Mouse (Mus musculus) forebrain, postnatal 0 days (tissue): ENCODE measurements around the gene Myo1d. TPM values are rescaled to one million over a fixed set of nuclear protein-coding genes. Genes with fewer than 3 reads are reported as not detected.

ENCODE experiments used
- ATAC-seq: fragments of 200-750 bp; cut with Nextera tagmentation; 2 replicates; pipeline ENCODE4 v1.8.0; 2017; ENCODE audit warnings: mild to moderate bottlenecking, moderate library complexity
- DNase-seq: peaks from one replicate; pipeline ENCODE4 v3.0.0-alpha.2; 2015
- H3K27ac ChIP-seq: fragments of 300-500 bp; sonication (generic); 2 replicates; pipeline ENCODE4 v1.5.1; 2014; ENCODE audit warnings: low read depth, mild to moderate bottlenecking, antibody characterized with exemption, low read length, moderate library complexity, mixed read lengths
- H3K27me3 ChIP-seq: fragments of 300-500 bp; sonication (generic); 2 replicates; pipeline ENCODE4 v1.6.1; 2014; ENCODE audit warnings: mild to moderate bottlenecking, low read length, mixed read lengths; ENCODE audit not compliant: insufficient read depth
- H3K36me3 ChIP-seq: fragments of 300-500 bp; sonication (generic); 2 replicates; pipeline ENCODE4 v1.6.1; 2014; ENCODE audit warnings: mild to moderate bottlenecking, moderate library complexity; ENCODE audit not compliant: insufficient read depth
- H3K4me1 ChIP-seq: fragments of 300-500 bp; sonication (generic); 2 replicates; pipeline ENCODE4 v1.6.1; 2014; ENCODE audit warnings: antibody characterized with exemption; ENCODE audit not compliant: insufficient read depth
- H3K4me2 ChIP-seq: fragments of 300-500 bp; sonication (generic); 2 replicates; pipeline ENCODE4 v1.6.1; 2014; ENCODE audit warnings: low read depth, mild to moderate bottlenecking, moderate library complexity
- H3K4me3 ChIP-seq: fragments of 300-500 bp; sonication (generic); 2 replicates; pipeline ENCODE4 v1.5.1; 2014; ENCODE audit warnings: low read depth, low read length, mixed read lengths
- H3K9ac ChIP-seq: fragments of 300-500 bp; sonication (generic); 2 replicates; pipeline ENCODE4 v1.6.1; 2014; ENCODE audit warnings: mild to moderate bottlenecking
- H3K9me3 ChIP-seq: fragments of 300-500 bp; sonication (generic); 2 replicates; pipeline ENCODE4 v1.6.1; 2016; ENCODE audit warnings: low read length
- CTCF ChIP-seq: sonication (generic); IDR thresholded peaks from 2 replicates; pipeline ENCODE4 v1.5.1; 2016; ENCODE audit warnings: antibody characterized with exemption, control low read depth, low read depth
- WGBS: fragments of 180-500 bp; shearing (Covaris S2); extraction: QIAGEN DNeasy Blood & Tissue Kit; methylation state at CpG from one replicate; pipeline ENCODE4 v1.1.7; 2014; 5-methylcytosine and 5-hydroxymethylcytosine counted together
- polyA plus RNA-seq: library from polyadenylated mRNA; unstranded; fragments of >200 nt; fragmentation: Nextera tagmentation; extraction: Ambion mirVana; gene quantifications from 2 replicates; pipeline ENCODE4 v1.2.1, GENCODE M21; 2015
- total RNA-seq: library from RNA; depleted of rRNA; stranded (reverse); fragments of >200 nt; gene quantifications from 2 replicates; pipeline ENCODE4 v1.2.3, GENCODE M21; 2014

The Myo1d gene
- total and polyA plus RNA-seq, 2 experiments from 2014 or later, result 1.2 to 3.4 TPM

- 87% methylated on average over 9 of the region's 9 CpGs for WGBS
- no peak overlapping the region for H3K4me3 ChIP-seq
- no peak for ATAC-seq
- no peak overlapping the region for H3K27ac ChIP-seq
- no peaks in the 10 kb centered on the region for H3K4me1 ChIP-seq
- no peaks in the 10 kb centered on the region for H3K36me3 ChIP-seq
- no peak overlapping the region for H3K4me2 ChIP-seq
- no peaks in the 10 kb centered on the region for H3K9me3 ChIP-seq
- no peak for DNase-seq
- H3K9ac ChIP-seq, result no peak overlapping the region
- no peak for TF ChIP-seq CTCF
- no peaks in the 10 kb centered on the region for H3K27me3 ChIP-seq
These were observed 56.3 kb downstream of the Myo1d start for GRCm38 (mm10) chr11:80723406-80724047.

DNA sequence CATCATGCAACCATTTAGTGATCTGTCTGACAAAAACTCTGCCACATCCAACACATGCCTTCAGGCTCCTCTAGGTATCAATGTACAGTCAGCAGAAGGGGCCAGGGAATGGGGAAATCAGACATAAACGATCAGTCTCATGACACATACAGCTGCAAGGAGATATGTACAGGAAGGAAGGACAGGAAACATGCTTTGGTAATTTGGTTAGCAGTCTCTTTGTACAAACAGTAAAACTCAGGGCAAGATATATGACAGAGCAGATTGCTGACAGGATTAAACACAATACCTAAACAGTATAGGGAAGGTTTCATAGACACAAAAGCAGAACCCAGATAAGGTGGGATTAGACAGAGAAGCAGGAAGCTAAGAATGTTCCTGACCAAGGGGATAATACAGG is 60.8 kb downstream of the Myo1d start:
- no peak for TF ChIP-seq CTCF
- Histone ChIP-seq H3K9me3 (no peaks in the 10 kb centered on the region), H3K9ac (no peak overlapping the region), H3K27me3 (no peaks in the 10 kb centered on the region), H3K27ac (no peak overlapping the region), H3K4me2 (no peak overlapping the region), H3K36me3 (no peaks in the 10 kb centered on the region), H3K4me1 (no peaks in the 10 kb centered on the region), H3K4me3 (no peak overlapping the region)
- ATAC-seq, result no peak
- DNase-seq, result no peak
- WGBS, result 74% methylated on average over 1 of the region's 1 CpGs

- Histone ChIP-seq H3K4me1 (no peaks in the 10 kb centered on the region), H3K9me3 (no peaks in the 10 kb centered on the region), H3K27me3 (no peaks in the 10 kb centered on the region), H3K9ac (no peak overlapping the region), H3K27ac (no peak overlapping the region), H3K36me3 (no peaks in the 10 kb centered on the region), H3K4me3 (no peak overlapping the region), H3K4me2 (no peak overlapping the region)
- no peak for TF ChIP-seq CTCF
- DNase-seq, result no peak
- no peak for ATAC-seq
These were observed 61.8 kb downstream of the Myo1d start for GRCm38 (mm10) chr11:80718036-80718435.

GRCm38 (mm10) chr11:80715115-80715514 is 64.7 kb downstream of the Myo1d start:
- Histone ChIP-seq H3K4me2 (no peak overlapping the region), H3K27ac (no peak overlapping the region), H3K27me3 (no peaks in the 10 kb centered on the region), H3K4me1 (no peaks in the 10 kb centered on the region), H3K36me3 (no peaks in the 10 kb centered on the region), H3K9me3 (no peaks in the 10 kb centered on the region), H3K4me3 (no peak overlapping the region), H3K9ac (no peak overlapping the region)
- no peak for ATAC-seq
- no peak for DNase-seq
- 92% methylated on average over 2 of the region's 2 CpGs for WGBS
- TF ChIP-seq CTCF, result no peak

- no peak for DNase-seq
- Histone ChIP-seq H3K4me2 (no peak overlapping the region), H3K27ac (no peak overlapping the region), H3K4me3 (no peak overlapping the region), H3K36me3 (no peaks in the 10 kb centered on the region), H3K9ac (no peak overlapping the region), H3K27me3 (no peaks in the 10 kb centered on the region), H3K4me1 (no peaks in the 10 kb centered on the region), H3K9me3 (no peaks in the 10 kb centered on the region)
- TF ChIP-seq CTCF, result no peak
- 66% methylated on average over 1 of the region's 1 CpGs for WGBS
- no peak for ATAC-seq
These were observed 66.1 kb downstream of the Myo1d start for GRCm38 (mm10) chr11:80713705-80714104.

GRCm38 (mm10) chr11:80712201-80712600 is 67.6 kb downstream of the Myo1d start:
- Histone ChIP-seq H3K4me1 (no peaks in the 10 kb centered on the region), H3K27me3 (no peaks in the 10 kb centered on the region), H3K4me3 (no peak overlapping the region), H3K4me2 (no peak overlapping the region), H3K36me3 (no peaks in the 10 kb centered on the region), H3K9me3 (no peaks in the 10 kb centered on the region), H3K27ac (no peak overlapping the region), H3K9ac (no peak overlapping the region)
- ATAC-seq, result no peak
- no peak for TF ChIP-seq CTCF
- DNase-seq, result no peak
- WGBS, result 70% methylated on average over 3 of the region's 3 CpGs

DNA sequence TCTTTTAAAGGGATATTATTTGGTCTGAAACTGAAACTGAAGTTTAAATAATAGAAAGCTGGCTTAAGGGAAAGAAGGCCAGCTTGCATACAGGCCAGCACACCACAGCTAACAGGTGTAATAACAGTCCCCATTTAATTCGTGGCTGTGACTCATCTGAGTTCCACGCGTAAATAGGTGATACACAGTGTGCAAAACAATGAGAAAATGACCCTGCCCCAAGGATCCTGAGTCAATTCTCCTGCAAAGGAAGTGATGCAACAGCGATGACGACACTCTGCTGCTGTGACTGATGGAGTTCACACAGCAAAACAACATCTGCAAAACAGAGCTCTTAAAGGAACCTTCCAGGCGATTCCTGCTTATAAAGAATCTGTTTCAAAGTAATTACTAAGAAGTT is 68.5 kb downstream of the Myo1d start:
- ATAC-seq (no peak), DNase-seq (no peak)
- Histone ChIP-seq H3K36me3 (no peaks in the 10 kb centered on the region), H3K4me2 (no peak overlapping the region), H3K9me3 (no peaks in the 10 kb centered on the region), H3K4me3 (no peak overlapping the region), H3K4me1 (no peaks in the 10 kb centered on the region), H3K9ac (no peak overlapping the region), H3K27ac (no peak overlapping the region), H3K27me3 (no peaks in the 10 kb centered on the region)
- no peak for TF ChIP-seq CTCF
- 70% methylated on average over 6 of the region's 6 CpGs for WGBS

DNA sequence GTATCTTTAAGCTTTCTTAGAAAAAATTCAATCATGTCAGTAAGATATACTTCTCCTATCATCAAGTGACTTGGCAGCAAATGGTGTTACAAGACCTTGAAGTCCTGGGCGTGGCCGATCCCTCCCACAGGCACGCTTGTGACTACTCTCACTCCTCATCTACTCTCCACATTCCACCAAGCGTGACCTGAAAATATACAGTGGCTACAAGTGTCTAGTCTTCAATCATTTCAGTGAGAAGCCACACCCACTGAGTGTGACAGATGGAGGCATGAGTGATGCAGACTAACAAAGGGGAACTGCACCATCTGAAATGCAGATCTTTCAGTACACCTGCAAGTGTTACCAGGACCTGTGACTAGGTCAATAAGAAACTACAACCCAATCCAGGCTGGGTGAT is 79.2 kb downstream of the Myo1d start:
- Histone ChIP-seq H3K27ac (no peak overlapping the region), H3K4me3 (no peak overlapping the region), H3K9me3 (no peaks in the 10 kb centered on the region), H3K9ac (no peak overlapping the region), H3K4me1 (no peaks in the 10 kb centered on the region), H3K27me3 (no peaks in the 10 kb centered on the region), H3K36me3 (no peaks in the 10 kb centered on the region), H3K4me2 (no peak overlapping the region)
- WGBS, result 85% methylated on average over 4 of the region's 4 CpGs
- DNase-seq (no peak), ATAC-seq (no peak)
- TF ChIP-seq CTCF, result no peak
